Mouse (Mus musculus): Measurements from ENCODE around the gene Gse1. TPM values are rescaled to one million over a fixed set of nuclear protein-coding genes. Genes with fewer than 3 reads are reported as not detected.

Gse1 gene
- polyA plus RNA-seq, 1 experiment from 2014 or later, result 23.9 TPM

DNA sequence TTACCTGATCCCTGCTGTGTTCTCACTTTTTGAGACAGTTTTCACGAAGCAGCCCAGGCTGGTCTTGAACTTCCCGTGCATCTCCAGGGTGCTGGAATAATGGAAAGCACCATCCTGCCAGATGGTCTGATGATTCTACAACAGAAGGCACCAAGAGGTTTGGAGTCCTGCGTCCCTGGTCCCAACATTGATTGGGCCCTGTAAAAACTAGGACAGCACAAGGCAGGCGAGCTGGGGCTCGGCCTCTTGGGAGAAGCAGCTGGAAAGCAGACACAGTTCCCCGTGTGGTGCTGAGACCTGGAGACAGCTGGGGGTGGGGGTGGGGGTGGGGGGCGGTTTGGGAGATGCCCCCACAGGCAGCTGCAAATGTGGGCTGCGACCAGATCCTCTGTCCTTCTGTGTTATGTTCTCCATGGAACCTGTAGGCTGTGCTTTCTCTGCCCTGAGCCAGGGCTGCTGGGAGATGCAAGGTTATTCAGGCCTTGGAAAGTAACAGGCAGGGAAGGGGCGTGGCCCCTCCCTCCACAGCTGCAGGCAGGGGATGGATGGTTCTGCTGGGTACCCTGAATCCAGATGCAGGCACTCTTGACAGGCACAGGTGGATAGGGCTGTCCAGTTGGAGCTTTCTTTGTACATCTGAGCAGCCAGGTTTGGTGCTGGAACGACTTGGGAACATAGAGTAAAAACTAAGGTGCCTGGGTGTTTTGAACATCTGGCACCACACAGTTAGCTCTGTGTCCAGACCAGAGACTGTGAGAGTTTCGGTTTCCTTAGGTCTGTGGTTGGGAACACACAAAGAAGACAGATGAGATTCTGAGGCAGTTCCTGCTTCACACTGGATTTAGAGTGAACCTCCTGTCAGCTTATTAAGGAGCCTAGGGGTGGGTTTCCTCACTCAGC, 3.5 kb upstream of the Gse1 start:
- ATAC-seq (ENCODE audit: low FRiP score), result no peak

DNA sequence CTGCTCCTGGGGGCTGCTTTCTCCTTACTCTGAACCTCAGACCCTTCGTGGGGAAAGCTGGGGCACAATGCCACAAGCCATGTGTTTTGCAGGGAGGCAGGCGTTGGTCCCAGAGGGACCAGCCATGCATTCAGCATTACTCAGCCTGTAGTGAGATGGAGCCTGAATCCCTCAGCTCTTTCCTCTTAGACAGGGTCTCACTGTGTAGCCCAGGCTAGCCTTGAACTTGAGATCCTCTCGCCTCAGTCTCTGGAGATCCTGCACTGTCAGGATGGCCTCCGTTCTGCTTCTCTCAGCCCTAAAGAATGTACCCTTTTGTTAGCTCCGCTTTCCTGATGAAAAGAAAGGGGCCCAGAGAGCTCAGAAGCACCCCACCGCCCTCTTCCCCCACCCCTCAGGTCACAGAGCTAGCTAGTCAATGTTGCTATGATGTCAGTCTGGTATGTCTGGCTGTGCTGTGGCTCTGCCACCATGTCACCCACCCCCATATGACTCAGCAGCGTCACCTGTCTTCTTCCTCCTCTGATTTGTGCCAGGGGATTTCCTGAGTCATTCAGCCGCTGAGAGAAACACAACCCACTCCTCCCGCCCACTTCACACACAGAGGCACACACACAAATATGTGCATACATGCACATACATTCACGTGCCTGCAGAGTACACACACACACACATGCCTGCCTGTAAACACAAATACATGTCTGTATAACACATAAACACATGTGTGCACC, 2.7 kb upstream of the Gse1 start:
- Histone ChIP-seq H3K27ac (no peak overlapping the region), H3K4me1 (replicated peaks; ENCODE audit: control insufficient read depth, insufficient read depth, low read length) (peaks cover 35% of the 10 kb centered on the region), H3K4me3 (replicated peaks; ENCODE audit: low read length) (no peak overlapping the region), H3K4me2 (replicated peaks) (no peak overlapping the region), H3K36me3 (replicated peaks; ENCODE audit: control insufficient read depth, insufficient read depth) (no peaks in the 10 kb centered on the region), H3K9ac (no peak overlapping the region), H3K27me3 (ENCODE audit: control insufficient read depth, insufficient read depth, low read length) (peaks cover 12% of the 10 kb centered on the region), H3K9me3 (ENCODE audit: control insufficient read depth, low read length) (no peaks in the 10 kb centered on the region)
- 23% methylated on average over 10 of the region's 10 CpGs for whole genome bisulfite sequencing
- DNase-seq (ENCODE audit: low spot score) (no peak), ATAC-seq (ENCODE audit: low FRiP score) (no peak)

More for the DNA sequence above, 3.5 kb upstream of the Gse1 start:
- 46% methylated on average over 11 of the region's 11 CpGs for WGBS
- Histone ChIP-seq H3K4me3 (replicated peaks; ENCODE audit: low read length) (no peak overlapping the region), H3K4me2 (replicated peaks) (no peak overlapping the region), H3K9me3 (ENCODE audit: control insufficient read depth, low read length) (no peaks in the 10 kb centered on the region), H3K27me3 (ENCODE audit: control insufficient read depth, insufficient read depth, low read length) (peaks cover 3% of the 10 kb centered on the region), H3K4me1 (replicated peaks; ENCODE audit: control insufficient read depth, insufficient read depth, low read length) (peaks cover 27% of the 10 kb centered on the region), H3K27ac (no peak overlapping the region), H3K36me3 (replicated peaks; ENCODE audit: control insufficient read depth, insufficient read depth) (no peaks in the 10 kb centered on the region), H3K9ac (no peak overlapping the region)
- DNase-seq (ENCODE audit: low spot score), result no peak

DNA sequence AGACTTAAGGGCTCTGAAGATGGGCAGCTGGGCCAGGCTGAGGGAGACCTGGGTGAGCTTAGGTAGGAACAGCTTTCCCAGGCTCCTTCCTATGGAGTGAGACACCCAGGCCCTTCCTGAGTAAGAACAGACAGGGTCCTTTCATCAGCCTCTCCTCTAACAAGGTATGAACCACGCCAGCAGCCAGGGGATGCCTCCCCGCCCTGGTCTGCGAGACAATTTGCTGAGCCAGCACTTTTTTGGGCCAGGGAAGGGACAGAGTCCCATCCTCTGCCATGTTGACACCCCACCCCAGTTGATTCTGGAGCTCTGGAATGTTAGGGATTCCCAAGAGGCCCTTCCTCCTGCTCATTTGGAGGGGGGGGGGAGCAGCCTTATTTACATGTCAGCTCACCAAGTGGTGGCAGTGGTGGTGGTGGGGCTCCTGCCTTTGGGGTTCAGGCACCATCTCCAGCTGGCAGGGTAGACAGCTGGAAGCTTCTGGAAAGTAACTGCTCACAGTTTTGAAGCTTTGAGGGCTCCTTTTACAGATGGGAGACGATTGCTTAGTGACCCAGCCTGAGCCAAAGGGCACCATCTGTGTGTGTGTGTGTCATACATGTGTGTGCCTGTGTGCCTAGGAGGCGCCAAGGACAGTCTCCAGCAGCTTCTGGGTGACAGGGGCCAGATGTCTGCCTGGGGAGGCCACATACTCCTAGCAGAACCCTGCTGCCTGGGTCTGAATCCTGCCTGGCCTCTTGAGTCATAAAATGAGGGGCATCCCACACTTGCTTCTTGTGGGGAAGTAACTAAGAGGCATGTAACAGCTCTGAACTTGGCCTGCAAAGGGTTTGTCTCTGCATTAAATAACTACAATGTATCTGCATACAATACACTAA, 1.3 kb upstream of the Gse1 start:
- Histone ChIP-seq H3K36me3 (replicated peaks; ENCODE audit: control insufficient read depth, insufficient read depth) (no peaks in the 10 kb centered on the region), H3K9ac (no peak overlapping the region), H3K4me2 (replicated peaks) (0 out of 2 replicates have a peak overlapping the region, but pooled peaks have one; percentile 85), H3K4me3 (replicated peaks; ENCODE audit: low read length) (no peak overlapping the region), H3K4me1 (replicated peaks; ENCODE audit: control insufficient read depth, insufficient read depth, low read length) (peaks cover 48% of the 10 kb centered on the region), H3K27ac (no peak overlapping the region), H3K27me3 (ENCODE audit: control insufficient read depth, insufficient read depth, low read length) (peaks cover 15% of the 10 kb centered on the region), H3K9me3 (ENCODE audit: control insufficient read depth, low read length) (no peaks in the 10 kb centered on the region)
- DNase-seq (ENCODE audit: low spot score), result no peak
- WGBS, result 49% methylated on average over 5 of the region's 5 CpGs
- no peak for ATAC-seq (ENCODE audit: low FRiP score)

DNA sequence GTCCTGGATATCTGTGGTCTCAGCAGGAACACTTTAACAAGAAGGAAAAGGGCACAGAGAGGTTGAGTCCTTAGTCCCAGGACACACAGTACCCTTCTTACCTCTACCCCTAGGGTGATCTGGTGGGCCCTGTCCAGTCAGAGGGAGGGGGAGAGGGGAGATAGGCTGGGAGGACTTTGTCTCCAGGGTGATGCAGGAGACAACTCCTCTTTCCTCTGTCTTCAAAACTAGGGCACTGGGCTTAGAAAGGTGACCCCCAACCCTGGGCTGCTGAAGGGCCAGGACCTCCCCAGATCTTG, 729 bp upstream of the Gse1 start:
- no peaks in the 10 kb centered on the region for H3K9me3 ChIP-seq (ENCODE audit: control insufficient read depth, low read length)
- ATAC-seq (ENCODE audit: low FRiP score) (no peak), DNase-seq (ENCODE audit: low spot score) (no peak)
- no peak overlapping the region for H3K9ac ChIP-seq
- H3K4me3 ChIP-seq (replicated peaks; ENCODE audit: low read length), result peak overlapping the region; percentile 61
- peak overlapping the region; percentile 85 for H3K4me2 ChIP-seq (replicated peaks)
- 0 out of 2 replicates have a peak overlapping the region, but pooled peaks have one; percentile 14 for H3K27ac ChIP-seq
- peaks cover 15% of the 10 kb centered on the region for H3K27me3 ChIP-seq (ENCODE audit: control insufficient read depth, insufficient read depth, low read length)
- H3K36me3 ChIP-seq (replicated peaks; ENCODE audit: control insufficient read depth, insufficient read depth), result no peaks in the 10 kb centered on the region
- H3K4me1 ChIP-seq (replicated peaks; ENCODE audit: control insufficient read depth, insufficient read depth, low read length), result peaks cover 49% of the 10 kb centered on the region

DNA sequence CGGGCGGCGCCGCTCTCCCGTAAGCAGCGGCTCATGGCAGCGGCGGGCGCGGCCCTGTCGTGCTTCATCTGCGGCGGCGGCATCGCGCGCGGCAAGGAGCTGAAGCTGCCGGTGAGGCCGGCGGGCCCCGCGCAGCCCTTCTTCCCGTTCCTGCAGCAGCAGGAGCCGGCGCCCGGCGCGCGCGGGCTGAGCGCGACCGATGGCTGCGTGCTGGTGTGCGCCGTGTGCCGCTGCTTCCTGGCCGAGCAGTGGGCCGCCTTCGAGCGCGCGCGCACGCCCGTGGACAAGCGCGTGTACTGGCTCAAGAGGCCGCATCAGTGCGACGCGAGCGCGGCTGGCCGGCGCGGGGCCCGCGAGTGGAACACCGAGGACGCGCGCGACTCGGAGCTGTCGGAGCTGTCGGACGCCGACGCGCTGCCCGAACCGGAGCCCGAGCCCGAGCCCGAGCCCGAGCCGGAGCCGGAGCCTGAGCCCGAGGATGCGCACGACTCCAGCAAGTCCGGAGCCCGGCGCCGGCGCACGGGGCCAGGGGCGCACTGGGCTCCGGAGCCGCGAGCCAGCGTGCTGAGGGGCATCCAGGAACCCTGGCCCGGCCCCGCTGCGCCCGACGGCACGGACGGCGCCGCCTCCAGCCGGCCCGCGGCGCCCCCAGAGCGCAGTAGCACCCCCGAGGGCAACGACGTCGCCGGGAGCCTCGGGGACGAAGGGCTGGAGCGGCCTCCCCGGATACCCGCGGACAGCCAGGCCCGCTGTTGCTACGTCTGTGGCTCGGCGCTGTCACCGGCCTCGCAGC, 721 bp downstream of the Gse1 start:
- peak overlapping the region; percentile 85 for H3K4me2 ChIP-seq (replicated peaks)

DNA sequence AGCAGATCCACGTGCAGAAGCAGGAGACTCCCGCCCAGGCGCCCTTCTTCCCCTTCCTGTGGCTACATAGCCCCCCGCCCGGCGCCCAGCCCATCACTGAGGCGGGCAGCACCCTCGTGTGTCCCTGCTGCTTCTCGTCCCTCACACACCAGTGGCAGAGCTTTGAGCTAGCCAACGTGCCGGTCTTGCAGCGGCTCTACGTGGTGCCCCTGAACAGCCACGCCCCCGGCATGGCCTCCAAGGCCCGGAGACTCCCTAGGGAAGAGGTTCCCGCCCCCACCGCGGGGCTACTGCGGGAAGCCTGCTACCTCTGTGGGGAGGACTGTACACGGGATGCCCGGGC, 1.3 kb downstream of the Gse1 start:
- Histone ChIP-seq H3K4me3 (replicated peaks; ENCODE audit: low read length) (peak overlapping the region; percentile 61), H3K9me3 (ENCODE audit: control insufficient read depth, low read length) (no peaks in the 10 kb centered on the region), H3K27ac (no peak overlapping the region), H3K36me3 (replicated peaks; ENCODE audit: control insufficient read depth, insufficient read depth) (no peaks in the 10 kb centered on the region), H3K9ac (peak overlapping the region; percentile 67), H3K4me1 (replicated peaks; ENCODE audit: control insufficient read depth, insufficient read depth, low read length) (peaks cover 65% of the 10 kb centered on the region), H3K4me2 (replicated peaks) (peak overlapping the region; percentile 85), H3K27me3 (ENCODE audit: control insufficient read depth, insufficient read depth, low read length) (peaks cover 15% of the 10 kb centered on the region)
- WGBS, result under 1% methylated on average over 21 of the region's 22 CpGs
- ATAC-seq (ENCODE audit: low FRiP score) (0 out of 2 replicates have a peak, but pooled peaks have one; percentile 25), DNase-seq (ENCODE audit: low spot score) (no peak)

More for the DNA sequence above, 721 bp downstream of the Gse1 start:
- DNase-seq (ENCODE audit: low spot score) (peak; percentile 60), ATAC-seq (ENCODE audit: low FRiP score) (peak; percentile 24; the same call in 1 of the 2 replicates)
- Histone ChIP-seq H3K27me3 (ENCODE audit: control insufficient read depth, insufficient read depth, low read length) (peaks cover 15% of the 10 kb centered on the region), H3K27ac (peak overlapping the region; percentile 71), H3K36me3 (replicated peaks; ENCODE audit: control insufficient read depth, insufficient read depth) (no peaks in the 10 kb centered on the region), H3K4me3 (replicated peaks; ENCODE audit: low read length) (peak overlapping the region; percentile 61), H3K4me1 (replicated peaks; ENCODE audit: control insufficient read depth, insufficient read depth, low read length) (peaks cover 61% of the 10 kb centered on the region), H3K9ac (peak overlapping the region; percentile 67), H3K9me3 (ENCODE audit: control insufficient read depth, low read length) (no peaks in the 10 kb centered on the region)
- WGBS, result under 1% methylated on average over 110 of the region's 125 CpGs

DNA sequence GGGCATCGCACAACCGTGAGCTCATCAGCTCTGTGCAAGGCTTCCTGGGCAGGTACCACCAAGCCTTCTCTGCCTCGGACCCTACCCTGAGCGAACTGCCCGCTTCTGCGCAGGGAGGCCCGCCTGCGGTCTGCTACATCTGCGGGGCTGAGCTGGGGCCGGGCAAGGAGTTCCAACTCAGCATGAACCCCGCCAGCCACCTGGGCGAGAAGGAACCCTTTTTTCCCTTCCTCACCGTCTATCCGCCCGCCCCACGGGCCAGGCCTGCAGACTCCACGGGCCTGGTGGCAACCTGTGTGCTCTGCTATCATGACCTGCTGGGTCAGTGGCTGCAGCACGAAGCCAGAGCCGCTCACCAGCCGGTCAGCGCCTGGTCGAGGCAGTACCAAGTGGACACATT, 1.8 kb downstream of the Gse1 start:
- Histone ChIP-seq H3K27ac (no peak overlapping the region), H3K9me3 (ENCODE audit: control insufficient read depth, low read length) (no peaks in the 10 kb centered on the region), H3K27me3 (ENCODE audit: control insufficient read depth, insufficient read depth, low read length) (peaks cover 15% of the 10 kb centered on the region), H3K36me3 (replicated peaks; ENCODE audit: control insufficient read depth, insufficient read depth) (no peaks in the 10 kb centered on the region), H3K4me3 (replicated peaks; ENCODE audit: low read length) (peak overlapping the region; percentile 61), H3K4me1 (replicated peaks; ENCODE audit: control insufficient read depth, insufficient read depth, low read length) (peaks cover 66% of the 10 kb centered on the region), H3K4me2 (replicated peaks) (peak overlapping the region; percentile 85), H3K9ac (peak overlapping the region; percentile 67)
- WGBS, result 8% methylated on average over 22 of the region's 22 CpGs
- ATAC-seq (ENCODE audit: low FRiP score) (no peak), DNase-seq (ENCODE audit: low spot score) (no peak)

DNA sequence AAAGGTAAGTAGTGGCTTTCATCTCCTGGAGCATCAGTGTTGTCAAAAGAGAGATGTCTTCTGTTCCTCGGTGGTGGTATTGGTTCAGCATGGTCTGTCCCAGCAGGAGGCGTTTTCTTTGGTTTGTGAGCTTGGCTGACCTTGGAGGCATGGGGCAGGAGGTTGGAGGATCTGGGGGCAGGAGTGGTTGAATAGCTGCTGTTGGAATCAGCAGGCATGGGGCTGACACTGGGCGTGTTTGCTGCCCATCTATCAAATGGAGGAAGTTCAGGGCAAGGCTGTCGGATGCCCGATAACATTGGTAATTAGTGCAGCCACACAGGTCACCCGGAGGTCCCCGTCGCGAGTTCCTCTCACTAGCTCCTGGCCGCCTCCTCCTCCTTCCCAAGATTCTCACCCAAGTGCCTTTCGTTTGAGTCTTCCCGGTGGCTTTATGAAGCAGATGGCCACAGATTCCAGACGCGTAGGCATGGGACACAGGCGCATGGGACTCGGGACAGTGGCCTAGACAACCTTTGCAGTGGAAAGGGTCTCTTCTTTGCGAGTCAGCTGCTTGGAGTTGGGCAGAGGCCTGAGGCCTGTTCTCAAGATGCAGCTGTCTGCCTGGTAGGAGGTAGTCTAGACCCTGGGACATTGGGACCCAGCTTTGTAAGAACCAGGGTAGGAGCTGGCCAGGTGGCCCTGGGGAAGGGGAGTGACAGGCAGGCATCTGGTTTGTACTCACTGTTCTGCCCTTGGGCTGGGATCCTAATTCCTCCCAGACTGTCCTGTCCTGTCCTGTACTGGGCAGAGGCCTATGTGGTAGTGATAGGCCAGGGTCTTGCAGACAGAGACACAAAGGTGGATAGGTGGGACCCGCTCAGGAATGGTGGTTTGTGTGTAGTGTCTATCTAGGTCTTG, 2.7 kb downstream of the Gse1 start:
- Histone ChIP-seq H3K9ac (peak overlapping the region; percentile 67), H3K4me2 (replicated peaks) (peak overlapping the region; percentile 85), H3K36me3 (replicated peaks; ENCODE audit: control insufficient read depth, insufficient read depth) (no peaks in the 10 kb centered on the region), H3K4me1 (replicated peaks; ENCODE audit: control insufficient read depth, insufficient read depth, low read length) (peaks cover 59% of the 10 kb centered on the region), H3K27me3 (ENCODE audit: control insufficient read depth, insufficient read depth, low read length) (peaks cover 15% of the 10 kb centered on the region), H3K9me3 (ENCODE audit: control insufficient read depth, low read length) (no peaks in the 10 kb centered on the region), H3K4me3 (replicated peaks; ENCODE audit: low read length) (peak overlapping the region; percentile 61), H3K27ac (no peak overlapping the region)
- ATAC-seq (ENCODE audit: low FRiP score), result no peak
- 21% methylated on average over 18 of the region's 18 CpGs for WGBS
- DNase-seq (ENCODE audit: low spot score), result no peak
